Mouse (Mus musculus): ENCODE data around the gene Plekha7. TPM values are rescaled to one million over a fixed set of nuclear protein-coding genes. Genes with fewer than 3 reads are reported as not detected.

Gene Plekha7
- polyA plus RNA-seq, 1 experiment from 2014 or later = 3.4 TPM

- H3K27me3 ChIP-seq = no peaks in the 10 kb centered on the region
- H3K36me3 ChIP-seq (replicated peaks) = no peaks in the 10 kb centered on the region
- H3K9ac ChIP-seq = no peak overlapping the region
- H3K4me1 ChIP-seq (replicated peaks) = no peaks in the 10 kb centered on the region
- no peak overlapping the region for H3K4me2 ChIP-seq
- H3K27ac ChIP-seq (replicated peaks) = no peak overlapping the region
- WGBS (ENCODE audit: insufficient replicate concordance) = 7% methylated on average over 2 of the region's 2 CpGs
- no peak for ATAC-seq (ENCODE audit: insufficient read depth)
- no peaks in the 10 kb centered on the region for H3K9me3 ChIP-seq (replicated peaks)
- no peak overlapping the region for H3K4me3 ChIP-seq (replicated peaks)
These were observed 154.3 kb downstream of the Plekha7 start for GRCm38 (mm10) chr7:116153781-116154368.

DNA sequence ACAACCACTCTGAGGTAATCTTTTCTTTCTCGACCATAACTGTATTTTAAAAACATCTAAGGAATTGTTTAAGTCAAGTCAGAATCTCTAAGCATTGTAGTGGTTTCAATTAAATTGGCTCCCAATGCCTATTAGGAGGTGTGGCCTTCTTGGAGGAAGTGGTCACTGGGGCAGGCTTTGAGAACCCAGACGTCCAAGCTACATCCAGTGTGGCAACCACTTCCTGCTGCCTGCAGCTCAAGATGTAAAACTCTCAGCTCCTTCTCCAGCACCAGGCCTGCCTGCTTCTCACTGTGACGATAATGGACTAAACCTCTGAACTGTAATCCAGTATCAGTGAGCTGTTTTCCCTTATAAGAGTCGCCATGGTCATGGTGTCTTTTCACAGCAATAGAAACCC, 158.6 kb downstream of the Plekha7 start:
- Histone ChIP-seq H3K9me3 (replicated peaks) (no peaks in the 10 kb centered on the region), H3K27ac (replicated peaks) (no peak overlapping the region), H3K4me3 (replicated peaks) (no peak overlapping the region), H3K27me3 (no peaks in the 10 kb centered on the region), H3K4me2 (no peak overlapping the region), H3K9ac (no peak overlapping the region), H3K36me3 (replicated peaks) (no peaks in the 10 kb centered on the region), H3K4me1 (replicated peaks) (no peaks in the 10 kb centered on the region)
- WGBS (ENCODE audit: insufficient replicate concordance) = 21% methylated on average over 4 of the region's 4 CpGs
- ATAC-seq (ENCODE audit: insufficient read depth) = no peak

- no peak for ATAC-seq (ENCODE audit: insufficient read depth)
- Histone ChIP-seq H3K27ac (replicated peaks) (no peak overlapping the region), H3K36me3 (replicated peaks) (no peaks in the 10 kb centered on the region), H3K4me3 (replicated peaks) (no peak overlapping the region), H3K4me2 (no peak overlapping the region), H3K4me1 (replicated peaks) (no peaks in the 10 kb centered on the region), H3K9ac (no peak overlapping the region), H3K9me3 (replicated peaks) (no peaks in the 10 kb centered on the region), H3K27me3 (no peaks in the 10 kb centered on the region)
- WGBS (ENCODE audit: insufficient replicate concordance) = 64% methylated on average over 2 of the region's 2 CpGs
These were observed 161.1 kb downstream of the Plekha7 start for GRCm38 (mm10) chr7:116147114-116147513.

- ATAC-seq (ENCODE audit: insufficient read depth) = no peak
- 70% methylated on average over 6 of the region's 6 CpGs for WGBS (ENCODE audit: insufficient replicate concordance)
- no peak overlapping the region for H3K9ac ChIP-seq
These were observed 163.1 kb downstream of the Plekha7 start for GRCm38 (mm10) chr7:116145030-116145429.

GRCm38 (mm10) chr7:116137671-116138070, 170.5 kb downstream of the Plekha7 start:
- Histone ChIP-seq H3K4me2 (no peak overlapping the region), H3K9me3 (replicated peaks) (no peaks in the 10 kb centered on the region), H3K4me1 (replicated peaks) (no peaks in the 10 kb centered on the region), H3K27ac (replicated peaks) (no peak overlapping the region), H3K36me3 (replicated peaks) (no peaks in the 10 kb centered on the region), H3K4me3 (replicated peaks) (no peak overlapping the region), H3K9ac (no peak overlapping the region), H3K27me3 (no peaks in the 10 kb centered on the region)
- WGBS (ENCODE audit: insufficient replicate concordance) = 51% methylated on average over 3 of the region's 3 CpGs
- no peak for ATAC-seq (ENCODE audit: insufficient read depth)

More at GRCm38 (mm10) chr7:116145030-116145429, 163.1 kb downstream of the Plekha7 start:
- no peak overlapping the region for H3K27ac ChIP-seq (replicated peaks)
- no peaks in the 10 kb centered on the region for H3K4me1 ChIP-seq (replicated peaks)
- H3K4me3 ChIP-seq (replicated peaks) = no peak overlapping the region
- no peaks in the 10 kb centered on the region for H3K36me3 ChIP-seq (replicated peaks)
- H3K9me3 ChIP-seq (replicated peaks) = no peaks in the 10 kb centered on the region
- no peaks in the 10 kb centered on the region for H3K27me3 ChIP-seq
- no peak overlapping the region for H3K4me2 ChIP-seq

DNA sequence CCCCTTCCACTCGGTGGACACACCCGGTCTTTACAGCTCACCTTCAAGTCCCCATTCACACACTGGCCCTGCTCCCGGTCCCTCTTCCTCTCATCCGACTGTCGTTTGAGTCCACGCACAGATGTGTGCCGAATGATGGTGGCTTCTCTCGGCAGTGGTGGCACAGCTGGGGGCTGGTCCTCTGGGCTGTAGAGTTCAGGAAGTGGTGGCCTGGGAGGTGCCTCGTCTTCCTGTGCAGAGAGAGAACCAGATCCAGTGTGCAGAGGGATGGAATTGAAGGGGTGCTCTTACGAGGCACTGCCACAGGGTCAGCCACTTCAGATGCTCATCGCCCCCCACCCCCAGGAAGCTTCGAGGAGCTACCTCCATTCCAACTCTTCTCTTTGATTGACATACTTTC, 171.0 kb downstream of the Plekha7 start:
- Histone ChIP-seq H3K9me3 (replicated peaks) (no peaks in the 10 kb centered on the region), H3K27ac (replicated peaks) (no peak overlapping the region), H3K9ac (no peak overlapping the region), H3K36me3 (replicated peaks) (no peaks in the 10 kb centered on the region), H3K4me2 (no peak overlapping the region), H3K27me3 (no peaks in the 10 kb centered on the region), H3K4me1 (replicated peaks) (no peaks in the 10 kb centered on the region), H3K4me3 (replicated peaks) (no peak overlapping the region)
- no peak for ATAC-seq (ENCODE audit: insufficient read depth)
- 44% methylated on average over 12 of the region's 12 CpGs for WGBS (ENCODE audit: insufficient replicate concordance)

DNA sequence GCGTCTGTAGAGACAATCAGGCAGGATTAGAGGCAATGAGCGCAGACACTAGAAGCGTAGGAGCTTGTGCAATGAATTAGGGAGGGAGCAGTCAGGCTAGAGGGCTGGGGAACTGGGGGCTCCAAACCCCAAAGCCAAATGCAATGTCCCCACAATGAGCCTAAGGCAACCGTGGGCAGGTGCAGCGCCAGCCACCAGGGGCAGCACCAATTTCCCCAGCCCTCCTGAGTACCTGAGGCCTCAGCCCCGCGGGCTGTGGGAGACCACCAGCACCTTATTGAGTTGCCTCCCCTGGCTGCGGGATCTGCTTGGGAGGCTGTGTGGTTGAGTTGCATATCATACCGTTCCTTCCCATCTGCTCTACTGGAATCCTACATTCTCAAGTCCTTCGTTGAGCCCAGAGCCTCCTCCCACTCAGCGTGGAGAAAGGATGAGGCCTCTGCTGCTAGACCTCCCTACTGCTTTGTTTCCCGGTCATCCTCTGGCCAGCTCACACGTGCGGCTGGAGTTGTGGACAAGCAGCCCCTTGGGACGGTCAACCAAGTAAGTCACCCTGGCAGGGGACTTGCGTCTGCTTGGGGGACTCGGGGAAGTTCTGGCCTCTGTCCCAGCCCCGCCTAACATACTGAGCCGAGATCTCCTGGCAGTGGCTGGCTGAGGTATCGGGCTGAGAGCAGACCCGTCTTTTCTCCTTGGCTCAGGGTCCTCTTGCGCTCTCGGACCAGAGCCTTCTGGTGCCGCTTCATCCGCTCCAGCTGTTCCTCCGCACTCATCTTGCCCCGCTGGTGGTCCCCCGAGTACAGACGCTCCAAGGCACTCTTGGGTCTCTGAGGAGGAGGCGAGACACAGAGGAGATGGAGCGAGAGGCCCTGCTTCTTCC, 173.5 kb downstream of the Plekha7 start:
- no peaks in the 10 kb centered on the region for H3K9me3 ChIP-seq (replicated peaks)
- 75% methylated on average over 31 of the region's 31 CpGs for WGBS (ENCODE audit: insufficient replicate concordance)
- no peak overlapping the region for H3K27ac ChIP-seq (replicated peaks)
- no peaks in the 10 kb centered on the region for H3K27me3 ChIP-seq
- H3K4me3 ChIP-seq (replicated peaks) = no peak overlapping the region
- no peaks in the 10 kb centered on the region for H3K36me3 ChIP-seq (replicated peaks)
- no peaks in the 10 kb centered on the region for H3K4me1 ChIP-seq (replicated peaks)
- no peak for ATAC-seq (ENCODE audit: insufficient read depth)
- no peak overlapping the region for H3K4me2 ChIP-seq
- no peak overlapping the region for H3K9ac ChIP-seq

DNA sequence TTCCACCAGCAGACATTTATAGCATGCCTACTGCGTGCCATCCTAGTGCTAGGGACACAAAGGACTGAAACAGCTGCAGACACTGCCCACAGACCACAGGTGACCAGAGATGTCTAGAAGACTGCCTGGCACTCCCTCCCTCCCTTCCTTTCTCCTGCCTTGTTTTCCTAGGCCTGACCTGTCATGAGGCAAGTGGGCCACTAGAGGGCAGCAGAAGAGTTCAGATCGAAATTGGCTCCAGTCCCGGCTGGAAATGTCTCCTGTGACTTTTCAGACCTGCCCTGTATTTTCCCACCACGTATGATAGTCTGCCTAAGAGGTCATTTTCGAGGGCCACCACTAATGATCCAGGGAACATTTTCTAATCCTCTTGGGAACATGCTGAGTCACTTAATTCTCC, 176.1 kb downstream of the Plekha7 start:
- Histone ChIP-seq H3K9ac (no peak overlapping the region), H3K4me2 (no peak overlapping the region), H3K36me3 (replicated peaks) (no peaks in the 10 kb centered on the region), H3K27me3 (no peaks in the 10 kb centered on the region), H3K27ac (replicated peaks) (no peak overlapping the region), H3K4me1 (replicated peaks) (no peaks in the 10 kb centered on the region), H3K4me3 (replicated peaks) (no peak overlapping the region), H3K9me3 (replicated peaks) (no peaks in the 10 kb centered on the region)
- no peak for ATAC-seq (ENCODE audit: insufficient read depth)
- WGBS (ENCODE audit: insufficient replicate concordance) = 5% methylated on average over 5 of the region's 5 CpGs

GRCm38 (mm10) chr7:116131390-116131789, 176.8 kb downstream of the Plekha7 start:
- no peak for ATAC-seq (ENCODE audit: insufficient read depth)
- H3K27ac ChIP-seq (replicated peaks) = no peak overlapping the region
- H3K36me3 ChIP-seq (replicated peaks) = no peaks in the 10 kb centered on the region
- WGBS (ENCODE audit: insufficient replicate concordance) = 11% methylated on average over 4 of the region's 4 CpGs
- no peaks in the 10 kb centered on the region for H3K9me3 ChIP-seq (replicated peaks)
- no peaks in the 10 kb centered on the region for H3K4me1 ChIP-seq (replicated peaks)
- no peaks in the 10 kb centered on the region for H3K27me3 ChIP-seq
- no peak overlapping the region for H3K4me2 ChIP-seq
- no peak overlapping the region for H3K4me3 ChIP-seq (replicated peaks)
- H3K9ac ChIP-seq = no peak overlapping the region

DNA sequence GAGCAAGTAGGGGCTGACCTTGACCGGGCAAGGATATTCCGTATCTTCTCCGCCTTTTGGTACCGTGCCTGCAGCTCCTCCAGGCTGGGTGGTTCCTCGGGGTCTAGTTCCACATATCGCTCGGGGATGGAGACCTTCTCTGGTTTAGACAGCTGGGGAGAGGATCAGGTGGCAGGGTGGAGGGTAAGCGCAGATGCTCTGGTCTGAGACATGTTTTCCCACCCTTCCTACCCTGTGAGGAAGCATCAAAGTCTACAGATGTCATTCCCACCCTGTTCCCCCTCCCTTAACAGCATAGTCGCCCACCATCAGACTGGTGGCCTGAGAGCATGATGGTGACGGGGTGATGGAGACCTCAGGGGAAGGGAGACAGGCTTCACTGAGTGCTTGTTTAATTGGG, 178.8 kb downstream of the Plekha7 start:
- no peaks in the 10 kb centered on the region for H3K27me3 ChIP-seq
- H3K4me2 ChIP-seq = no peak overlapping the region
- H3K4me1 ChIP-seq (replicated peaks) = no peaks in the 10 kb centered on the region
- no peak for ATAC-seq (ENCODE audit: insufficient read depth)
- H3K9ac ChIP-seq = no peak overlapping the region
- no peaks in the 10 kb centered on the region for H3K36me3 ChIP-seq (replicated peaks)
- H3K9me3 ChIP-seq (replicated peaks) = no peaks in the 10 kb centered on the region
- WGBS (ENCODE audit: insufficient replicate concordance) = 70% methylated on average over 10 of the region's 10 CpGs
- H3K4me3 ChIP-seq (replicated peaks) = no peak overlapping the region
- H3K27ac ChIP-seq (replicated peaks) = no peak overlapping the region

DNA sequence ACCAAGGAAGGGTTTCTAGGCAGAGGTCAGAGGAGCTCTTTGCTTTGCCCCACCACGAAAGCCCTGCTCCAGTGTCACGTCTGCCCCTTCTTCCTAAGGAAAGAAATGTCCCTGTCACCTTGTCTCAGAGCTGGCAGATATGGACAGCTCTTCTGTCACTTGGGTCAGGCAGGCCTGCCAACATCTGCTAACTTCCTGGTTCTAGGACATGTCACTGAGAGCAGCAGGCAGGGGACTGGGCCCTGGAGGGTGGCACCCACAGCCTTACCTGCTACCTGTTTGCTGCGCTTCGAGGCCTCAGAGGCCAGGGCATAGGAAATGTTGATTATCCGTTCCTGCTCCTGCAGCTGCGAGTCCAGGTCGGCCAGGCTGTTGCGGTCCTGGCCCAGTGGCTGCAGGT, 179.9 kb downstream of the Plekha7 start:
- no peak overlapping the region for H3K4me2 ChIP-seq
- WGBS (ENCODE audit: insufficient replicate concordance) = 70% methylated on average over 8 of the region's 8 CpGs
- no peaks in the 10 kb centered on the region for H3K4me1 ChIP-seq (replicated peaks)
- no peaks in the 10 kb centered on the region for H3K27me3 ChIP-seq
- no peaks in the 10 kb centered on the region for H3K36me3 ChIP-seq (replicated peaks)
- no peak overlapping the region for H3K4me3 ChIP-seq (replicated peaks)
- no peak overlapping the region for H3K27ac ChIP-seq (replicated peaks)
- H3K9me3 ChIP-seq (replicated peaks) = no peaks in the 10 kb centered on the region
- no peak overlapping the region for H3K9ac ChIP-seq
- no peak for ATAC-seq (ENCODE audit: insufficient read depth)

All from liver, embryonic 15.5 days (tissue).